Mouse (Mus musculus) brain, adult 2 months (tissue): Measurements from ENCODE around the gene Rtn2.
A peak's percentile ranks its signal among the peaks of the same experiment; 100 is the strongest.

Source experiments
- DNase-seq: peaks from one replicate; pipeline ENCODE4 v3.0.0; 2011; ENCODE audit warnings: low read depth, low spot score

Rtn2 gene

DNA sequence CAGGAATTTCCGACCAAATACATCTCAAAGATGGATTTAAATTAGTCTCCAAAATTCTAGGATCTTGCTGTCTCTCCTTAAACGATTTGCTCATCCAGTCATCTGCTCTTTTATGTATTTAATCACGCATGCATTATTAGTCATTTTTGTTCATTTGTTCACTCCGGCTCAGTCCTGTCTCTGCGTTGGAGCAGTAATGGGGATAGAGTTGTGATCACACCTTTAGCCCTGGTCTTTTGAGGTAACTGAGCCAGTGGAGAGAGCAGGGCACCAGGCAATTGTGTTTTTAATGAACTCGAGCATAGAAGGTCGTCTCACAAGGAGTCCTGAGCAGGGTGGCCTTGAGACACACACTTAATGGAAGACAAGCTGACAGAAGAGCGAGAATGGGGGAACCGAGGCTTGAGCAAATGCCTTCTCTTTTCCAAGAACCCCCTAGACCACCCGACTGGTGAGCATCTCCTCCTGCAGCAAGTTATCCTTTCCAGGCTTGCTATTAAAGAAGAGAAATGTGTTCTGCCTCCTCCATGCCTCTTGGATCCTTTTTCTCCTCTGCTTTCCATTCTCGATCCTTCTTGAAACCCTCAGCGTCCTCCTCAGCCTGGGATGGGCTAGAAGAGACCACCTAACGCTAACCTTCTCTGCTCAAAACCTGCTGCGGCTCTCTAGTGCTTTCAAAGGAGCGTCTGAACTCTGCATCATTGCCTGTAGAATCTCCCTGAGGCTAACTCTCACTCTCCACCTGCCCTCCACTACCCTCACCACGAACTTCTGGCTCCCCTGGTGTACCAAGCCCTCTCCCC is 19.2 kb downstream of the Rtn2 start:
- DNase-seq: no peak

DNA sequence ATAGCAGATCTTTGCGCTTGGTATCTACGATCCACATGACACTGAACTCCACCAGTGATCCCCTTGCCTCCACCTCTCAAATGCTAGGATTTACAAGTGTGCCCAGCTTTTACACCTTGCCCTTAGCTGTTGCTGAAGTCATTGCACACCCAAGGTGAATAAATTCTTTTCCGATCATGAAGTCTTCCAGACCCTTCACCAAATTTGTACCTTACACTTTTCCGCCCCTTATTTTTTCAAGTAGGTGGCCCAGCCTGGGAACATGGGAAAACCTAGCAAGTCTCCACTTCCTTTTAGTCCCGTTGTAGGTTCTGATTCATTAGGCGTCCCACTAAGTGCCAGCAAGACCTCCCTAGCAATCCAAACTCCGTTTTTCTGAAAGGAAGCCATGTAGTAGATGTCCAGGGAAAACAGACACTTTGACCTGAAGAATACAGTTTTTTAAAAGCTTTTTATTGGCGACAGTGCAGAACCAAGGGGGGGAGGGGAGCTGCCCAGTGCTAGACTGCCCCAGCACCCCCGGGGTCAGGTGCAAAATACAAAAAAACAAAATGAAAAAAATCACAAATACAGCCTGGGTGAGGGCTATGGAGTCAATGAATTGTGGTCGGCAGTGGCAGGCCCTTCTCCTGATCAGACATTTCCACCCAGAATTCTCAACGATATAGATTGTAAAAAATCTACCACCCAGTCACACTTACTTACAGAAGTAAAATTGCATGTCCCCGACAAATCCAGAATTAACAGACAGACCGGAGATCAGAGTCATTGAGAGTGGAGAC is 20.0 kb downstream of the Rtn2 start:
- no peak for DNase-seq

DNA sequence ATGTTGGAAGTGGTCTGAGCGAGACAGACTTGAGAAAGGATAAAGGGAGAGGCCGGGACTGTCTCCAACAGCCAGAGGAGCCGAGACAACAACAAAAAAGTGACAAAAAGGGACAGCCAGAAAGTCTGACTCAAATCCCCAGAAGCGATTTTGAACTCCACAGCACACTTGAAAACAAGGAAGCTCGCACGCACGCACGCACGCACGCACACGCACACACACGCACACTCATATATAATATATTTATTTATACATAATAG is 20.6 kb downstream of the Rtn2 start:
- DNase-seq: no peak

DNA sequence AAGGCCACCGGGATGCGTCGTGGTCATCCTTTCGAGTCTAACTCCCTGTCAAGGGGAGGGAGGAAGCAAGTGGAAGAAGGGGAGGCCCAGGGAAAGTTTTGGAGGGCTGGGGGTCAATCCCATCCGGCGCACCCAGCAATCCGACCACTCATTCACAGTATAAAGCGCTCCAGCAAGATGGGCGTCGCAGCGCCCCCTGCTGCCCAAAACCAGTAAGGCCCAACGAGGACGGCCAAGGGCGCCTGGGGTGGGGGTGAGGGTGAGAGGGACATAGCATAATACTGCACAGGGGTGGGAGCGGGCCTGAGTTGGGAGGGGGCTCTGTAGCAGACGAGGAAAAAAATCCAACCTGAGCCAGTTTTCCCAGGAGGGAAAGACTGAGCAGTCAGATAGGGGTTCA is 21.3 kb downstream of the Rtn2 start:
- DNase-seq: peak; percentile 73

DNA sequence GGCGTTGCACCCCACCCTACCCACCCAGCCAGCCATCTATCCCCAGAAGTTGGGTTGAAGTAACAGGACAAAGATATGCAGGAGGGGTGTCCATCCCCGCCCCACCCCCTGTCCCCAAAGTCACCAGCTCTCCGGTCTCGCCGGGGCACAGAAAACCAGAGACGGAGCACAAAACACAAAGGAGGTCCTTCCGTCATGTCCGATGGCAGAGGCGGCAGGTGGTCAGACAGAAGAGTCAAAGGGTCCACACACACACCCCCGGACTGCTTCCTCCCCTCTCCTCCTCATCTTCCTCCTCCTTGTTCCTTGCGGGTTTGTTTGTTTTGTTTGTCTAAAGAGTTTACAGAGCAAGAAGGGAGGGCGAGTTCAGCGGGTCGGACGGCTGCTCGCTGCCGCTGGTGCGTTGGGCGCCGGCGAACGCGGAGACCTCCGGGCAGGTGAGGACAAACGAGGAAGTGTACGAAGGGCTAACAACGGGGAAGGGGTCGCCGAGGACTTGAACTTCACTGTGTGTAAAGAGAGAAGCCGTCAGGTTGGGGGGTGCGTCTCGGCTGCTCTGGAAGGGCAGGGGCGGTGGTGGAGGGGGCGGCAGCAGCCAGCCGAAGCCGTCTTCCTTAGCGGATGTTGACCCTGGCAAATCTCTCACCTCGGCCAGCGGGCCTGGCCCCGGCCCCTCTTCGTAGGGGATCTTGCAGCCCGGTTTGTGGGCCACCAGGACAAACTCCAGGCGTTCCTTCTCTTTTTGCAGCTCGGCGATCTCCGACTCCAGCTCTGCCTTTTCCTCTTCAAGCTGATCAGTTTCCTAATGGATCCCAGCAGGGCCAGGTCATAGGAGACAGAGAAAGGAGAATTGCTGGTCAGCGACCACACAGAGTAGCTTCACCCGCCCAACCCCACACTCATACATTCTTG is 22.3 kb downstream of the Rtn2 start:
- no peak for DNase-seq

DNA sequence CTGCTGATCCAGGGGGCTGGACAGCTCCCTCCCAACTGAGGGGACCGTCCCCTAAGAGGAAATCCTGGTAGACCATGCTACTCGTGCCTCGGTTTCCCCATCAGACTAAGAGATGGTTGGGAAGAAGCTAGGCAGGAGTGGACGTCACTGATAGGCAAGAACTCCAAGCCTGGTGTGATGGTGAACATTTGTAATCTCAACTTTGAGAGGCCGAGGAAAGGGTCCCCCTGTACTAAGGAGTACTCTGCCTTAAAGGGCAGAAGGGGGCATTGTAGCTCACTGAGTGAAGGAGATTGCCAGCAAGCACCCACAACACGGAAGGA is 22.9 kb downstream of the Rtn2 start:
- DNase-seq: no peak

DNA sequence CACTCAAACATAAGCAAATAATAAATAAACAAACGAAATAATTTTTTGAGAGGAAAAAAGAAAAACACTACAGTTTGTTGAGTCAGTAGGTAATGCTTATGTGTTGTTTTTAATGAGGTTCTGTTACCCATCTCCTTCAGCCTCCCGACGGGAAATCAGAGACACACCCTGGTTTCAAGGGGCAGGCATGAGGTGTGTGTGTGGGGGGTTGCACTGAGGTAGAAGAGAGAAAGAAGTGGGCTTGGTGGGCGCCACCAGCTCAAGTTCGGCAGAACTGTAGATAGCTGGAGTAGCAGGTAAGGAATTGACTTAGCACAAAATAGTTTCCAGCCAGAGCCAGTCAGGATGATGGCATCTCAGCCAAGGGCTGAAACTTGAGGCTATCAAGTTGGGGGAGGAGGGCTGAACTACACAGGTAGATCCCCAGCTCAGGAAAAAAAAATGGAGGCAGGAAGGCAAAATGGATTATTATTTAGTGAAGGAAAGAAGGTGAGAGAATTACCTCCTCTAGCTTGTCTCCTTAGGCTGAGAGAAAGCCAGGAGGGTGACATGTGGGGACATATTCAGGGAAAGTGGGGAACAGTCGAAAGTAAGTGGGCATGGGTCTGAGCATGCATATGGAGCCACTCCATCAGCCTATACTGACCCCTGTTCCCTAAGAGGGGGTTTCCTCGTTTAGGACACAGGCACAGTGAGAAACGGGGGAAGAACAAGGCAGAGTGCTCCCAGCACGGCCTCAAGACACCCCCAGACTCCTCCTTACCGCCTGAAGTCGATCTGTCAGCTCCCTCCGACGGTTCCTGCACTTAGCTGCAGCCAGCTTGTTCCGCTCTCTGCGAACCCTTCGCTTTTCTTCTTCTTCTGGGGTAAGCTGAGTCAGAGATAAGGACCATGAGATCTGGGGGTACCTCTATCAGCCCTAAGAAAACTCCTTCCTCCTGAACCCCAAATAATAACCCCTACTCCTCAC is 23.7 kb downstream of the Rtn2 start:
- no peak for DNase-seq

DNA sequence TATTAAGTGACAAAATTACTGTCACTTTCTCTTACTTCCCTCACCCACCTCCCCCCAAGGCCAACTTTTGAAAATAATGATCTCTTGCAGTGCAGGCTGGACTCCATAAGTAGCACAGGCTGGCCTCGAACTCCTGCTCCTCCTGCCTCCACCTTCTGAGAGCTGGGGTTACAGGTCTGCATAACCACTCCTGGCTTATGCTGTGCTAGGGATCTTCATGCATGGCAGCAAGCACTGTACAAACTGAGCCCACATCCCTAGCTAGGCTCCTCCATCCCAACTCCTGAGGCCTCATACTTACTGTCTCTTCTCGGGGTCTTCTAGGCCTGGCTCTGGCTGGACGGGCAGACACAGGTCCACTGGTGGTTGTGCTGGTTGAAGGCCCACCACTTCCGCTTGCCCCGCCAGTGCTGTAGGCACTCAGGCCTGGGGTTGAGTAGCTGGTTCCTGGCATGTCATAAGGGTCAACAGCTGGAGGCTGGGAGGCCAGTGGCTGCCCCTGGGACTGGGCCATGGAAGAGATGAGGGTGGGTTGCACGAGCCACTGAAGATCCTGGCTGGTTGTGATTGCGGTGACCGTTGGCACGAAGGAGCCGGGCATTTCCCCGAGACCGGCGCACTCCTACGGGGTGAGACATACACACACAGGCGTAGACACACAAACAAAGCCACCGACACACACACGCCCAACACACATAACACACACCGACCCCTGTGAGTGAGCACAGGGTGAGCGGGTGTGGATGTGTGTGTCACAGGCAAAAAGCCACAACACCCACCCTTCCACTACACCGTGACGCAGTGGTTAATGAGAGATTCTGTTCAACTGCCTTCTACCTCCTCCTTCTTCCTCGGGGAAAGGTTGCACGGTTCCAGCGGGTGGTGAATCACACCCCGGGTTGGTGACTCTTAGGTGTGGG is 24.7 kb downstream of the Rtn2 start:
- DNase-seq: no peak

DNA sequence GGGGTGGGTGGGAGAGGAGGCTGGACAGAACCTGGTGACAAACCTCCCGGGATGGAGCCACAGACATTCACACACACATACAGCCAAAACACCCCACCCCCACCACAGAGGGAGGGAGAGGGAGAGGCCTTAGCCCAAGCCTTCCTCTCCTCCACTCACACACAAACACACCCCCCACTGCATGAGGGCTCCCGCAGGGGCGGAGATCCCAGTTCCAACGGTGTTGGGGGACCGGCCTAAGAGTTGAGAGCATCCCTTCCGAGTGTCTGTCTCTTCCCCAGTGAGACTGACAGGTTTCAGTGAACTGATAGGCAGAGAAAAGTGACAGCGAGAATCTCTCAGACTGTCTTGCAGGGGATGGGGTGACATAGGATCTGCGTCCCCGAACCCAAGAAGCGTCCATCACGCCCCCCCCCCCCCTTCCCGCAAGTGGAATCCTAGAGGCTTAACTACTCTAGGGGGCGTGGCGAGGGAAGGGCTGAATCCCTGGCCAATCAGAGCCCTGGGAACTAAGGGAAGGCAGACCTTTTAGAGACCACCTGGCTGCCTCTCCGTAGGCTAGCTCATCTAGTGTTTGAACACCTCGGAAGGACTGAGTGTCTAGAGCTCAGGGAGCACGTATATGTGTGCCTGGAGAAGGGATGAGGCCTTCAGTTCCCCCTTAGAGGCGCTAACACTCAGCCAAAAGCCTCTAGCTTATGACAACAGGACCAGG is 25.5 kb downstream of the Rtn2 start:
- DNase-seq: peak; percentile 92

DNA sequence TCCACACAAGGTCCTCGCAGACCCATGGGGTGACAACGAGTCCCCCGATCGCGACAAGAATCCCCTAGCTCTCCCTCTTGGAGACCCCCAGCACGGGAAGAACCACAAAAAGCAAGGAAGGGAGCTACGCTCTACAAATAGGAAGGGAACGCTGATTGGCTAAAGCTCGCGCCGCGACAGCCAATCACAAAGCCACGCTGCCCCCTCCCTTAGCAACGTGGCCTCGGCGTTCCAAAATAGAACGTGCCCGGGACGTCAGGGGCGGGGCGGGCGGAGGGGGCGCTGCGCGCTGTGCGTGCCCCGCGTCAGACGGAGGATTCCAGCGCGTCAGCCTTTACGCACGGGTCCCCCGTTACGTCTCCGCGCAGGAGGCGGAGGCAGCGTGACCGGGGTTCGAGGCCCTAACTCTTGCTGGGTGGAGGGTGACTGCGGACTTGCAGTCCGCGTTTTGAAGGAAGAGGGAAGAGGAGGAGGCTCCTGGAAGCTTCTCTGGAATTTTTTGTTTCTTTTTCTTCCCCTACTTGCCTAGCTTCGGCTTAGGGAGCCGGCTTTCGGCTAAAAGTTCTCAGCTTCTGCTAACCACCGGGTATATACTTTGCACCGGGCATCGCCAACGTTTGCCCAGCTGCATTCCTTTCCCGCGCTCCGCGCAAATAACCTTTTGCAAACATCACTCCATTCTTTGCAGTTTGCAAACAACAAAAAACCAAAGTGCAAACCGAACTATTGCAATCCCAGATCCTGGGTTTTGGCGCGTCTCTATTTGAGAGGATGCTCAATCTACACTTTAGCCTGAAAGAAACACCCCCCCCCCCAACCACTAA is 26.2 kb downstream of the Rtn2 start:
- peak; percentile 98 for DNase-seq

DNA sequence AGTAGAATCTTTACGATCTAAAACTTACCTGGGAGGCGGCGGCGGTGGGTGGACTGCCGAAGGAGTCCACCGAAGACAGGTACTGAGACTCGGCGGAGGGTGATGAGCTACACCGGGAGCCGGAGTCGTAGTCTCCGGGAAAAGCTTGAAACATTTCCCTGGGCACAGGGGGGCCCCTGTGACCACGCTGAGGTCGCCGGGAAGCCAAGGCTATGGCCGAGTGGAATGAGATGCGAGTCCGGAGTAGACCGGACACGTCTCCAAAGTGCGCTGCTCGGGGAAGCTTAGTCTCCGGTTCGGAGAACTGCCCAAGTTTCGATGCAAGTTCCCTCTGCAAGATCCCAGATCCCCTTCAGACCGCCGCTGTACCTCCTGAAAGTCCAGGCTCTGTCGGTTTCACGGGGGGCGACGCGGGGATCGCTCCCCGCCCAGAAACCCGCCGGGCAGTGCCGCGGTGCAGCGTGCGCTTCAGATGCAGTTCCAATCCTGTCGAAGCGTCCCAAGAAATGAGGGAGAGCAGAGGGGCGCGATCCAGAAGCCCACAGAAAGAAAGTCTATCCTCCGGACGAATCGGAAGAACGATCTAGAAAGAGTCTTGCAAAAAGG is 27.0 kb downstream of the Rtn2 start:
- DNase-seq: no peak

DNA sequence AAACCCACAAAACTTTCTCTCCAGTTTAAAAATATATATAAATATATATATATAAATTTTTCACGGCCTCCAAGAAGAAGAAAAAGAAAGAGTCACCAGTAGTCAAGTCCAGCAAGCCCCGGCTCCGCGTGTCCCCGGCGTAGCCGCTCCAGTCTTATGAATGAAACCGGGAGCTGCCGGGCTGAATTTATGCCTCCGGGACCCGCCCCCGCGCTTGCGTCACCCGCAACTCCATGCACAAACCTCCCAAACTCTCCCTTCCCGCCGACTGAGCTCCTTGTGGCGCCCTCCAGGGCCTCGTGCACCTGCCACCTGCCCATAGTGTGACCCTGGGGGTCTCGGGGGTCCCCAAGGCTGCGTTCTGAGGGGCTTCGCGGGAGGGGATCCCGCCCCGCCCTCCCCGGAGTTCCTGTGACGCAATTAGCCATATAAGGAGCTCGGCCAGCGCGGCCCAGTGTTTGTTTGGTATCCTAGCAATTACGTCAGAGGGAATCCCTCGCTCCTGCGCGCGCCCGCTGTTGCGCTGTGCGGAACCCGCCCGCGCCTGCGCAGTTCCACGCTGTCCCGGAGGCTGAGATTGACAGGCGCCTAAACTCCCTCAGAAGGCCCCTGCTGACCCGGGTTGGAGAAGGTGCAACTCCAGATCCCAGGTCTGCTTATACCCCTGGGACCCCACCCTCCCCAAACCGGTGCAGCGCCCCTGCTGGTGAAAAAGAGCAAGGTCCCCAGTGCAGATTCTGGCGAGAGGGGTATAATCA is 27.6 kb downstream of the Rtn2 start, which contains the start of gene Fosb:
Gene Fosb, minus strand, starts transcription at position 168 of the 758 bp plus-strand sequence.
- DNase-seq: peak; percentile 98

DNA sequence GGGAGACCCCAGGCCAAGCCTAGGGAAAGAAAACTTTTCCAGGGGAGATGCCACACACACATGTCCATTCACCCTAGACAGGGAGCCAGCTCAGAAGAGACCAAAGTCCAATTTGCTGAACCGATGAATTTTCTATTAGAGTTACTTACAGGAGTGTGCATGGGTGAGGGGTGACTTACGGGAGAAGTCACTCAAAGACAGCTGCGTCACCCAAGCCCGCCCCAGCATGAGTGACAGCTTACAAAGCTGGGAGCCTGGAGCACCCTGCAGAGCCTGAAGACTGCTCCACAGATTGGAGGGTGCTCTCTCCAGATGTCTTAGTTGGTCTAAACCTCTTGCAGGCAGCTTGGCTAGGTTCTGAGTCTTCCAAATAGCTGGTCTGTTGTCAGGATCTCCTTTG is 29.6 kb downstream of the Rtn2 start:
- no peak for DNase-seq

DNA sequence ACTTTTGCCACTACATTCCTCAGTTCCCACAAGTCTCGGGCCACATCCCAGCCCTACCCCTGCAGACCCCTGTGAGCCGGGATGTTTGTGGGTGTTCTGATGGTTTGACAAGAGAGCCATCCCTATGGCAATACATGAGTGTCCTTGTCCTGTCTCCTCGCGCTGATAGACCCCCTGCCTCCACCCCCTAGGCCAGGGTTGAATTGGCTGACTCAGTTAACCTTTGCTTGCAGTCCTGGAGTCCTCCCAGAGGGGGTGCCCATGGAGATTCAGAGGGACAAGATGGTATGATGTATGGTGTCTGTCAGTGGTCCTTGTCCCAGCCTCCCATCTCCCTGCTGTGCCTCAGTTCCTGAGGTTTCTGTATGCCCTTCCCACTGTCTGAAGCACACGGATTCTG is 31.6 kb downstream of the Rtn2 start:
- no peak for DNase-seq

DNA sequence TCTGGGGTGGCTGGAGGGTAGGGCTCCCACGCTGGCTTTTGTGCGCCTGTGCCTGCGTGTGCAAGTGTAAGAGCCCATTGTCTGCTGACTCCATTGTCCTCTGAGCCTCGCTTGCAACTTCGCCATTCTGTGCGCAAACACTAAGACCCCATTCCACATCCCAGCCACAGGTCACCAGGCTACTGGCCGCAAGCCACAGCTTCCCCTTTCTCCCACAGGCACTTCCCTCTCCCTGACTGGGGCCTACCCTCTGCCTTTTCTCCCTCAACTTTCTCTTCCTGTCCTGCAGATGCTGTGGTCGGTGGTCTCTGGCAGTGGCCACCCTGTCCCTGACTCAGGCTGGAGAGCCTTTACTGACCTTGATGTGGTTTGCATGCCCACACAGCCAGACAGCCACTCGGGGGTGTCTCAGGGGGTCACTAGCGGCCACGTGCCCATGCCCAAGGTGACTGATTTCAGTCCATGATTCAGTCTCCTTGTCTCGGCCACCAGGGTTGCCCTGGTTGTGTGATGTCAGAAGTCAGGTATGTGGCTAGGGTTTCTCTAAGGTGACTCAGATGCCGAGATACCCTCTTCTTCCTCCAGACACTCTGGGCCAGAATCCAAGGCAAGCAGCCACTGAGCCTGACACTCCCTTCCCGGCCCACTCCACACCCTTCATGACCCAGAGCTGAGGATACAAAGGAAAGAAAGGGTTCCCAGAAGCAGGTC is 34.2 kb downstream of the Rtn2 start:
- DNase-seq: no peak

DNA sequence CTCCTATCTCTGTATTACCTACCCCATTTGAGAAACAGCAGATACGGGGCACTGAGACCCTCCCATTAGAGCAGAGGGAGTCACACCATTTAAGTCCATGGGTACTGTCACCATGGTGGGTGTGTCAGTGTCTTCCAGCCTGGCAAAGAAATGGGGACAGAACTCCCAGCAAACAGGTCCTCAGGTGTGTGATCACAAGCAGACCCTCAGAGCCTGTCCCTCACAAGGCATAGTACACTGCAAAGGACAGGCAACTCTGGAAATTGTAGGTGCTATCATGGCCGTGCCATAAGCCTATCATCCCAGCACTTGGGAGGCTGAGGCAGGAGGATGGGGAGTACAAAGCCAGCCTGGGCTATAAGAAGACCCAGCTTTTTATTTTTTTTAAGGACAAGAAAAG is 35.8 kb downstream of the Rtn2 start:
- no peak for DNase-seq

DNA sequence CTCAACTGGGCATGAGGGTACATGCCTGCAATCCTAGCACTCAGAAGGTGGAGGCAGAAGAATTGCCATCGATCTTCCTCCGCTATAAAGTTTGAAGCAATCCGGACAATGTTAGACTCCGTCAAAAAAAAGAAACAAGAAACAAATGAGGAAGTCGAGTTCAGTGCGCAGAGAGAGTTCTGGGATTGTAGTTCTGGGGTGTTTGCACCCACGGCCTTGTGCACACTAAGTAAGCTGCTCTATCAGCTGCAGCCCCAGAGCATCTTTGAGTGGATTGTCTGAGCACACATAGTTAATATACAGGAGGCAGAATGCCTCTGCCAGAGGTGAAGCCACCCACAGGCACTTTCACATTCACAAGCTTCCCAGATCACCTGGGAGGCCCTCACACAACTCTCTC is 36.3 kb downstream of the Rtn2 start:
- DNase-seq: no peak
